Comparison of ENCODE assay signal across 8 mouse cellular contexts in genomic region chr19:5072389-5073019, GRCm38 (mm10). TPM values are rescaled to one million over a fixed set of nuclear protein-coding genes. Genes with fewer than 3 reads are reported as not detected.
DNase-seq lines count a peak whose midpoint lies in the region; ATAC-seq and TF ChIP-seq lines count a peak whose summit lies in the region.

No protein-coding gene starts in this region.

- no peak for TF ChIP-seq POLR2A in ES-Bruce4 (IDR thresholded peaks at IDR 0.05; ENCODE audit: insufficient read depth, low read length)

- peak overlapping the region; percentile 86 for H3K4me2 ChIP-seq in kidney, postnatal 0 days (ENCODE audit: low read length)
- H3K4me2 ChIP-seq in midbrain, embryonic 15.5 days: peak overlapping the region; percentile 83

- TF ChIP-seq EP300 in ES-Bruce4 (IDR thresholded peaks at IDR 0.05; ENCODE audit: insufficient read depth, low read depth, low read length): no peak

- H3K27me3 ChIP-seq in ES-Bruce4 (ENCODE audit: control insufficient read depth, insufficient read depth, low read length, poor library complexity, severe bottlenecking): no peaks in the 10 kb centered on the region
- peaks cover 60% of the 10 kb centered on the region for H3K27me3 ChIP-seq in forebrain, embryonic 10.5 days (ENCODE audit: poor library complexity, severe bottlenecking)
- H3K27me3 ChIP-seq in kidney, postnatal 0 days (ENCODE audit: insufficient read depth, low read length): no peaks in the 10 kb centered on the region
- peaks cover 30% of the 10 kb centered on the region for H3K27me3 ChIP-seq in midbrain, embryonic 15.5 days (replicated peaks)

- peak overlapping the region; percentile 24; the same call in 1 of the 2 replicates for H3K9ac ChIP-seq in ES-Bruce4 (ENCODE audit: low read depth, poor library complexity, severe bottlenecking)
- H3K9ac ChIP-seq in kidney, postnatal 0 days (ENCODE audit: low read depth, low read length): 0 out of 2 replicates have a peak overlapping the region, but pooled peaks have one; percentile 32
- peak overlapping the region; percentile 39; the same call in 1 of the 2 replicates for H3K9ac ChIP-seq in midbrain, embryonic 15.5 days

- H3K4me1 ChIP-seq in ES-Bruce4 (ENCODE audit: control insufficient read depth, insufficient read depth, low read length): no peaks in the 10 kb centered on the region
- H3K4me1 ChIP-seq in forebrain, embryonic 10.5 days: peaks cover 56% of the 10 kb centered on the region
- H3K4me1 ChIP-seq in kidney, postnatal 0 days (replicated peaks; ENCODE audit: insufficient read depth, low read length): peaks cover 17% of the 10 kb centered on the region
- H3K4me1 ChIP-seq in midbrain, embryonic 15.5 days: peaks cover 35% of the 10 kb centered on the region

- WGBS in forebrain, embryonic 10.5 days: 1% methylated on average over 20 of the region's 20 CpGs
- WGBS in kidney, postnatal 0 days: 2% methylated on average over 20 of the region's 20 CpGs
- 3% methylated on average over 20 of the region's 20 CpGs for WGBS in midbrain, embryonic 15.5 days

- peak overlapping the region; percentile 83 for H3K27ac ChIP-seq in ES-Bruce4 (ENCODE audit: insufficient read depth, low read length)
- H3K27ac ChIP-seq in forebrain, embryonic 10.5 days: peak overlapping the region; percentile 92
- H3K27ac ChIP-seq in kidney, postnatal 0 days: peak overlapping the region; percentile 76; the same call in 1 of the 2 replicates
- H3K27ac ChIP-seq in midbrain, embryonic 15.5 days: 0 out of 2 replicates have a peak overlapping the region, but pooled peaks have one; percentile 29

- peak overlapping the region; percentile 72 for H3K4me3 ChIP-seq in ES-Bruce4 (ENCODE audit: low read depth, low read length)
- H3K4me3 ChIP-seq in forebrain, embryonic 10.5 days: peak overlapping the region; percentile 61
- H3K4me3 ChIP-seq in kidney, postnatal 0 days (replicated peaks; ENCODE audit: low read depth, low read length): peak overlapping the region; percentile 49
- peak overlapping the region; percentile 43 for H3K4me3 ChIP-seq in midbrain, embryonic 15.5 days

- DNase-seq in 3T3-L1 (ENCODE audit: low read depth, low spot score): peak; percentile 98
- DNase-seq in forebrain, embryonic 10.5 days (ENCODE audit: extremely low spot score, low spot score): peak; percentile 57
- DNase-seq in kidney, postnatal 0 days (ENCODE audit: low spot score): peak; percentile 80
- DNase-seq in right cerebral cortex, postnatal 4 days: no peak
- DNase-seq in right cerebral cortex, postnatal 10 days (ENCODE audit: low spot score in 2 of 2): no peak
- no peak for DNase-seq in urinary bladder, adult 2 months (ENCODE audit: low spot score)

- ATAC-seq in kidney, postnatal 0 days (replicated peaks; ENCODE audit: low FRiP score, low read depth): peak; percentile 5; the same call in 1 of the 2 replicates
- ATAC-seq in midbrain, embryonic 15.5 days (replicated peaks): peak; percentile 21; the same call in 1 of the 2 replicates

- no peak for TF ChIP-seq CTCF in ES-Bruce4 (IDR thresholded peaks at IDR 0.05; ENCODE audit: low read depth, low read length)
- no peak for TF ChIP-seq CTCF in kidney, postnatal 0 days (IDR thresholded peaks at IDR 0.05; ENCODE audit: low read depth)

- H3K36me3 ChIP-seq in ES-Bruce4 (ENCODE audit: control insufficient read depth, insufficient read depth, low read length, poor library complexity, severe bottlenecking): no peaks in the 10 kb centered on the region
- no peaks in the 10 kb centered on the region for H3K36me3 ChIP-seq in forebrain, embryonic 10.5 days (replicated peaks)
- no peaks in the 10 kb centered on the region for H3K36me3 ChIP-seq in kidney, postnatal 0 days (ENCODE audit: insufficient read depth, low read length)
- H3K36me3 ChIP-seq in midbrain, embryonic 15.5 days (replicated peaks): no peaks in the 10 kb centered on the region

- H3K9me3 ChIP-seq in ES-Bruce4 (replicated peaks; ENCODE audit: control insufficient read depth, insufficient read depth, low read length, poor library complexity, severe bottlenecking): no peaks in the 10 kb centered on the region
- no peaks in the 10 kb centered on the region for H3K9me3 ChIP-seq in forebrain, embryonic 10.5 days
- no peaks in the 10 kb centered on the region for H3K9me3 ChIP-seq in kidney, postnatal 0 days (replicated peaks; ENCODE audit: low read length)
- H3K9me3 ChIP-seq in midbrain, embryonic 15.5 days: no peaks in the 10 kb centered on the region

RNA-seq across cellular contexts. Expression of gene Cd248, which starts 4.6 kb away (rescaled TPM):
- polyA plus RNA-seq in ES-Bruce4 (2011; ENCODE audit: insufficient read depth, insufficient read length, low read depth, missing spikeins): 3.1 and 3.7 TPM in 2 replicates
- 15.9 and 17.6 TPM in 2 replicates for polyA plus RNA-seq in forebrain, embryonic 10.5 days (2016; fragmentation: Nextera tagmentation; extraction: Ambion mirVana)
- polyA plus RNA-seq in kidney, postnatal 0 days (2015; fragmentation: Nextera tagmentation; extraction: Ambion mirVana): 35.0 and 40.6 TPM in 2 replicates
- polyA plus RNA-seq in midbrain, embryonic 15.5 days (2015; fragmentation: Nextera tagmentation; extraction: Ambion mirVana): 19.7 and 24.2 TPM in 2 replicates
- polyA plus RNA-seq in urinary bladder, adult 2 months (2012; rRNA removed): 77.2 and 103 TPM in 2 replicates

RNA-seq across cellular contexts. Expression of gene Tmem151a, which starts 12.8 kb away (rescaled TPM):
- polyA plus RNA-seq in ES-Bruce4 (2011; ENCODE audit: insufficient read depth, insufficient read length, low read depth, missing spikeins): 6.2 and 8.3 TPM in 2 replicates
- polyA plus RNA-seq in forebrain, embryonic 10.5 days (2016; fragmentation: Nextera tagmentation; extraction: Ambion mirVana): 0.47 and 1.7 TPM in 2 replicates
- polyA plus RNA-seq in kidney, postnatal 0 days (2015; fragmentation: Nextera tagmentation; extraction: Ambion mirVana): 1.4 and 2.1 TPM in 2 replicates
- polyA plus RNA-seq in midbrain, embryonic 15.5 days (2015; fragmentation: Nextera tagmentation; extraction: Ambion mirVana): 20.3 and 21.2 TPM in 2 replicates
- polyA plus RNA-seq in urinary bladder, adult 2 months (2012; rRNA removed): 2.8 and 3.9 TPM in 2 replicates

RNA-seq across cellular contexts. Expression of gene Yif1a, which starts 15.8 kb away (rescaled TPM):
- polyA plus RNA-seq in ES-Bruce4 (2011; ENCODE audit: insufficient read depth, insufficient read length, low read depth, missing spikeins): 40.6 and 47.3 TPM in 2 replicates
- polyA plus RNA-seq in forebrain, embryonic 10.5 days (2016; fragmentation: Nextera tagmentation; extraction: Ambion mirVana): 67.1 and 74.2 TPM in 2 replicates
- 129 and 132 TPM in 2 replicates for polyA plus RNA-seq in kidney, postnatal 0 days (2015; fragmentation: Nextera tagmentation; extraction: Ambion mirVana)
- polyA plus RNA-seq in midbrain, embryonic 15.5 days (2015; fragmentation: Nextera tagmentation; extraction: Ambion mirVana): 43.4 and 55.8 TPM in 2 replicates
- polyA plus RNA-seq in urinary bladder, adult 2 months (2012; rRNA removed): 122 and 131 TPM in 2 replicates

RNA-seq across cellular contexts. Expression of gene Rin1, which starts 22.2 kb away (rescaled TPM):
- polyA plus RNA-seq in ES-Bruce4 (2011; ENCODE audit: insufficient read depth, insufficient read length, low read depth, missing spikeins): 19.2 and 22.7 TPM in 2 replicates
- polyA plus RNA-seq in forebrain, embryonic 10.5 days (2016; fragmentation: Nextera tagmentation; extraction: Ambion mirVana): 2.7 and 3.7 TPM in 2 replicates
- 2.8 and 3.2 TPM in 2 replicates for polyA plus RNA-seq in kidney, postnatal 0 days (2015; fragmentation: Nextera tagmentation; extraction: Ambion mirVana)
- 0.91 and 1.6 TPM in 2 replicates for polyA plus RNA-seq in midbrain, embryonic 15.5 days (2015; fragmentation: Nextera tagmentation; extraction: Ambion mirVana)
- polyA plus RNA-seq in urinary bladder, adult 2 months (2012; rRNA removed): 18.4 and 24.8 TPM in 2 replicates

RNA-seq across cellular contexts. Expression of gene Cnih2, which starts 25.8 kb away (rescaled TPM):
- 3.3 and 3.7 TPM in 2 replicates for polyA plus RNA-seq in ES-Bruce4 (2011; ENCODE audit: insufficient read depth, insufficient read length, low read depth, missing spikeins)
- 33.2 and 34.2 TPM in 2 replicates for polyA plus RNA-seq in forebrain, embryonic 10.5 days (2016; fragmentation: Nextera tagmentation; extraction: Ambion mirVana)
- 4.2 and 4.7 TPM in 2 replicates for polyA plus RNA-seq in kidney, postnatal 0 days (2015; fragmentation: Nextera tagmentation; extraction: Ambion mirVana)
- polyA plus RNA-seq in midbrain, embryonic 15.5 days (2015; fragmentation: Nextera tagmentation; extraction: Ambion mirVana): 480 and 492 TPM in 2 replicates
- 1.5 TPM in 2 replicates for polyA plus RNA-seq in urinary bladder, adult 2 months (2012; rRNA removed)

Comparison
In these comparisons a context has a peak if more than half of its experiments do, and no peak if none do; other contexts are left out.
1. DNase-seq: peak in 3T3-L1 (single experiment), forebrain, embryonic 10.5 days (single experiment) and kidney, postnatal 0 days (single experiment); none in right cerebral cortex, postnatal 4 days (single experiment), right cerebral cortex, postnatal 10 days (0 of 2) and urinary bladder, adult 2 months (single experiment).
2. H3K27ac ChIP-seq: peak in every context shown above with its lines; median percentile 92 in forebrain, embryonic 10.5 days; 83 in ES-Bruce4; 76 in kidney, postnatal 0 days; 29 in midbrain, embryonic 15.5 days.
3. Peak in every context shown above with its lines, with median percentiles within 50 percentile points of each other: H3K4me3 ChIP-seq and H3K9ac ChIP-seq.